Mouse (Mus musculus) ovary, adult 10 weeks (tissue): Measurements from ENCODE around the gene Tnfaip3. TPM values are rescaled to one million over a fixed set of nuclear protein-coding genes. Genes with fewer than 3 reads are reported as not detected.

Source experiments
- polyA plus RNA-seq: library from polyadenylated mRNA; stranded (reverse); fragments of 350-450 nt; fragmentation: Illumina TruSeq; extraction: RNeasy Lipid Tissue Mini Kit (QIAGEN cat#74804); gene quantifications from one replicate; pipeline ENCODE4 v1.2.3, GENCODE M21; 2014

Tnfaip3 gene
- 2.9 TPM for polyA plus RNA-seq

DNA sequence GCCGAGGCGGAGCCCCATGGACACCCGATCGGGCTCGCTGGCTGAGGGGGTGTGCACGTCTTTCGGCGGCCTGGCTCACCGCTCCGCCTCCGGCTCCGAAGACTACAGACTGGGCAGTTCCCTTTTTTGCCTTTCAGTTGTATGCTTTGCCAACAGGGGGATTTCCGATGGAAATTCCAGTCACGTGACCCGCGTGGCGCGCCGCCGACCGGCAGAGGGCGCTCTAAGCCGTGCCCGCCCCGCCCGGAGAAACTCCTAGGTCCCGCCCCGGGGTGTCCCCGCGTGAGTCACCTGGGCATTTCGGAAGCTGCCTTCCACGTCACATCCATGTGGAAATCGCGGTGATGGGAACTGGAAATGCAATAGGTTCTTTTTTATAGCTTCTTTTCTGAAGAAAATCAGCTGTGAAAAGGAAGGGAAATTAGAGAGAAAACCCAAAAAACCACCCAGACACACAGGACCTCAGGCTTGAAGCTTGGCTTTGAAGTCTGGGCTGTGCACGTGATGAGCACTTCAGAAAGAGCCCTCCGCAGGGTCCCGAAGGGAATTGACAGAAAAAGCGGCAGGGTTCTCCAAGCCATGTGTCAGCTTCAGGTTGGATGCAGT, at the start of gene Tnfaip3:
Gene Tnfaip3, minus strand, starts transcription at position 401 of the 606 bp plus-strand sequence.

Other genes with a start within 250 kb of the Tnfaip3 start
- not detected for gene Gm4922, start 228.9 kb downstream of the Tnfaip3 start, polyA plus RNA-seq
- gene Perp, start 170.6 kb downstream of the Tnfaip3 start, polyA plus RNA-seq = 49.7 TPM